Mouse (Mus musculus): ENCODE results near the gene Slc40a1. TPM values are rescaled to one million over a fixed set of nuclear protein-coding genes. Genes with fewer than 3 reads are reported as not detected.
A peak's percentile ranks its signal among the peaks of the same experiment; 100 is the strongest.

The Slc40a1 gene
- polyA plus RNA-seq, 1 experiment, result 52.6 TPM

GRCm38 (mm10) chr1:45925500-45926392, 577 bp downstream of the Slc40a1 start:
- Histone ChIP-seq H3K27ac (ENCODE audit: insufficient read depth, low read length) (peak overlapping the region; percentile 43), H3K9ac (ENCODE audit: low read depth, poor library complexity, severe bottlenecking) (peak overlapping the region; percentile 64), H3K4me3 (ENCODE audit: low read depth, low read length) (peak overlapping the region; percentile 89), H3K27me3 (ENCODE audit: control insufficient read depth, insufficient read depth, low read length, poor library complexity, severe bottlenecking) (no peaks in the 10 kb centered on the region; the same call in 1 of the 2 replicates), H3K9me3 (replicated peaks; ENCODE audit: control insufficient read depth, insufficient read depth, low read length, poor library complexity, severe bottlenecking) (no peaks in the 10 kb centered on the region), H3K36me3 (ENCODE audit: control insufficient read depth, insufficient read depth, low read length, poor library complexity, severe bottlenecking) (no peaks in the 10 kb centered on the region), H3K4me1 (ENCODE audit: control insufficient read depth, insufficient read depth, low read length) (no peaks in the 10 kb centered on the region)
- TF ChIP-seq EP300 (IDR thresholded peaks at IDR 0.05; ENCODE audit: insufficient read depth, low read depth, low read length) (peak; percentile 64), POLR2A (IDR thresholded peaks at IDR 0.05; ENCODE audit: insufficient read depth, low read length) (no peak)

DNA sequence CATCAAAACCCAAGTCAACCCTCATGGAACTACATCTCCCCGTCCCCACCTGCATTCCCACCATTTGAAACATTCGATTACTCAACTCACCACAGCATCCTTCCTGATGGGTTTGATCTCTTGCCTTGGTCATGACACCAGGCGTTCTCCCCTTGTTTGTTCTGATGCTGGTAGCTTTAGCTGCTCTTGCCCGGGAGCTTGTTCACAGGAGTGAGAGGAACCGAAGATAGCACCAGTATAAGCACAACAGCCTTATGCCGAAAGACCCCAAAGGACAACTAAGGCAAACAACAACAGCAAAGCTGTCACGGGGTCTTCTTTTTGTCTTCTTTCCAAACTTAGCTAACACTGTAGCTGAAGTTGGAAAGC, 1.2 kb downstream of the Slc40a1 start:
- Histone ChIP-seq H3K4me1 (ENCODE audit: control insufficient read depth, insufficient read depth, low read length) (no peaks in the 10 kb centered on the region), H3K9ac (ENCODE audit: low read depth, poor library complexity, severe bottlenecking) (peak overlapping the region; percentile 64), H3K27ac (ENCODE audit: insufficient read depth, low read length) (peak overlapping the region; percentile 21; the same call in 1 of the 2 replicates), H3K27me3 (ENCODE audit: control insufficient read depth, insufficient read depth, low read length, poor library complexity, severe bottlenecking) (no peaks in the 10 kb centered on the region; the same call in 1 of the 2 replicates), H3K4me3 (ENCODE audit: low read depth, low read length) (peak overlapping the region; percentile 89), H3K9me3 (replicated peaks; ENCODE audit: control insufficient read depth, insufficient read depth, low read length, poor library complexity, severe bottlenecking) (no peaks in the 10 kb centered on the region), H3K36me3 (ENCODE audit: control insufficient read depth, insufficient read depth, low read length, poor library complexity, severe bottlenecking) (no peaks in the 10 kb centered on the region)
- TF ChIP-seq EP300 (IDR thresholded peaks at IDR 0.05; ENCODE audit: insufficient read depth, low read depth, low read length) (no peak), POLR2A (IDR thresholded peaks at IDR 0.05; ENCODE audit: insufficient read depth, low read length) (no peak), CTCF (IDR thresholded peaks at IDR 0.05; ENCODE audit: low read depth, low read length) (no peak)

DNA sequence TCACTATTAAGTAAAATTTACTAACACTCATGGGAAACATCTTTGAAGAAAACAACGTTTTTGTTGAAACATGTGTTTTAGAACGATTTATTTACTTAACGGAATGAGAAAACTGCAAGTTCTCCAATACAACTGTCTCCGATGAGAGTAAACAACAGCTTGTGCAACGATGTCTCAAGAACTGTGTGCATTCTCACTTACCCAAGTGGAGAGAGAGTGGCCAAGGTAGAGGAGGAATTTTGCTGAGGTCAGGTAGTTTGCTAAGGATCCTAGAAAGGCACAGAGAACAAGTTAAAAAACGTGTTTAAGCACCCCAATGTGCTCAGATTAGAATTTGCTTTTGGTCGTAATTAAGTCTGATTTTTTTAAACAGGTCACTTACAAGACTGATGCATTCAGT, 1.8 kb downstream of the Slc40a1 start:
- H3K4me3 ChIP-seq (ENCODE audit: low read depth, low read length), result no peak overlapping the region
- no peak overlapping the region for H3K27ac ChIP-seq (ENCODE audit: insufficient read depth, low read length)
- no peak overlapping the region for H3K9ac ChIP-seq (ENCODE audit: low read depth, poor library complexity, severe bottlenecking)
- H3K4me1 ChIP-seq (ENCODE audit: control insufficient read depth, insufficient read depth, low read length), result no peaks in the 10 kb centered on the region
- no peaks in the 10 kb centered on the region for H3K9me3 ChIP-seq (replicated peaks; ENCODE audit: control insufficient read depth, insufficient read depth, low read length, poor library complexity, severe bottlenecking)
- no peaks in the 10 kb centered on the region for H3K36me3 ChIP-seq (ENCODE audit: control insufficient read depth, insufficient read depth, low read length, poor library complexity, severe bottlenecking)
- no peak for TF ChIP-seq EP300 (IDR thresholded peaks at IDR 0.05; ENCODE audit: insufficient read depth, low read depth, low read length)
- no peak for TF ChIP-seq CTCF (IDR thresholded peaks at IDR 0.05; ENCODE audit: low read depth, low read length)
- no peak for TF ChIP-seq POLR2A (IDR thresholded peaks at IDR 0.05; ENCODE audit: insufficient read depth, low read length)
- no peaks in the 10 kb centered on the region; the same call in 1 of the 2 replicates for H3K27me3 ChIP-seq (ENCODE audit: control insufficient read depth, insufficient read depth, low read length, poor library complexity, severe bottlenecking)

GRCm38 (mm10) chr1:45923306-45923705, 3.0 kb downstream of the Slc40a1 start:
- H3K4me3 ChIP-seq (ENCODE audit: low read depth, low read length), result no peak overlapping the region
- no peak for TF ChIP-seq CTCF (IDR thresholded peaks at IDR 0.05; ENCODE audit: low read depth, low read length)
- no peak for TF ChIP-seq POLR2A (IDR thresholded peaks at IDR 0.05; ENCODE audit: insufficient read depth, low read length)
- no peak for TF ChIP-seq EP300 (IDR thresholded peaks at IDR 0.05; ENCODE audit: insufficient read depth, low read depth, low read length)
- H3K4me1 ChIP-seq (ENCODE audit: control insufficient read depth, insufficient read depth, low read length), result no peaks in the 10 kb centered on the region
- H3K27me3 ChIP-seq (ENCODE audit: control insufficient read depth, insufficient read depth, low read length, poor library complexity, severe bottlenecking), result no peaks in the 10 kb centered on the region; the same call in 1 of the 2 replicates
- no peaks in the 10 kb centered on the region for H3K9me3 ChIP-seq (replicated peaks; ENCODE audit: control insufficient read depth, insufficient read depth, low read length, poor library complexity, severe bottlenecking)
- H3K9ac ChIP-seq (ENCODE audit: low read depth, poor library complexity, severe bottlenecking), result no peak overlapping the region
- H3K36me3 ChIP-seq (ENCODE audit: control insufficient read depth, insufficient read depth, low read length, poor library complexity, severe bottlenecking), result no peaks in the 10 kb centered on the region
- no peak overlapping the region for H3K27ac ChIP-seq (ENCODE audit: insufficient read depth, low read length)

GRCm38 (mm10) chr1:45920703-45921102, 5.6 kb downstream of the Slc40a1 start:
- H3K4me3 ChIP-seq (ENCODE audit: low read depth, low read length), result no peak overlapping the region

GRCm38 (mm10) chr1:45919752-45920151, 6.6 kb downstream of the Slc40a1 start:
- no peak for TF ChIP-seq CTCF (IDR thresholded peaks at IDR 0.05; ENCODE audit: low read depth, low read length)
- TF ChIP-seq POLR2A (IDR thresholded peaks at IDR 0.05; ENCODE audit: insufficient read depth, low read length), result no peak
- no peak for TF ChIP-seq EP300 (IDR thresholded peaks at IDR 0.05; ENCODE audit: insufficient read depth, low read depth, low read length)
- Histone ChIP-seq H3K9ac (ENCODE audit: low read depth, poor library complexity, severe bottlenecking) (no peak overlapping the region), H3K27me3 (ENCODE audit: control insufficient read depth, insufficient read depth, low read length, poor library complexity, severe bottlenecking) (no peaks in the 10 kb centered on the region), H3K36me3 (ENCODE audit: control insufficient read depth, insufficient read depth, low read length, poor library complexity, severe bottlenecking) (no peaks in the 10 kb centered on the region), H3K4me3 (ENCODE audit: low read depth, low read length) (no peak overlapping the region), H3K27ac (ENCODE audit: insufficient read depth, low read length) (no peak overlapping the region), H3K4me1 (ENCODE audit: control insufficient read depth, insufficient read depth, low read length) (no peaks in the 10 kb centered on the region), H3K9me3 (replicated peaks; ENCODE audit: control insufficient read depth, insufficient read depth, low read length, poor library complexity, severe bottlenecking) (no peaks in the 10 kb centered on the region)

More at GRCm38 (mm10) chr1:45920703-45921102, 5.6 kb downstream of the Slc40a1 start:
- Histone ChIP-seq H3K9ac (ENCODE audit: low read depth, poor library complexity, severe bottlenecking) (no peak overlapping the region), H3K36me3 (ENCODE audit: control insufficient read depth, insufficient read depth, low read length, poor library complexity, severe bottlenecking) (no peaks in the 10 kb centered on the region), H3K27ac (ENCODE audit: insufficient read depth, low read length) (no peak overlapping the region), H3K9me3 (replicated peaks; ENCODE audit: control insufficient read depth, insufficient read depth, low read length, poor library complexity, severe bottlenecking) (no peaks in the 10 kb centered on the region), H3K4me1 (ENCODE audit: control insufficient read depth, insufficient read depth, low read length) (no peaks in the 10 kb centered on the region), H3K27me3 (ENCODE audit: control insufficient read depth, insufficient read depth, low read length, poor library complexity, severe bottlenecking) (no peaks in the 10 kb centered on the region)
- TF ChIP-seq CTCF (IDR thresholded peaks at IDR 0.05; ENCODE audit: low read depth, low read length), result no peak
- no peak for TF ChIP-seq EP300 (IDR thresholded peaks at IDR 0.05; ENCODE audit: insufficient read depth, low read depth, low read length)
- TF ChIP-seq POLR2A (IDR thresholded peaks at IDR 0.05; ENCODE audit: insufficient read depth, low read length), result no peak

All from ES-Bruce4 (cell line).